Mouse (Mus musculus): ENCODE data around the gene Utp6.

DNA sequence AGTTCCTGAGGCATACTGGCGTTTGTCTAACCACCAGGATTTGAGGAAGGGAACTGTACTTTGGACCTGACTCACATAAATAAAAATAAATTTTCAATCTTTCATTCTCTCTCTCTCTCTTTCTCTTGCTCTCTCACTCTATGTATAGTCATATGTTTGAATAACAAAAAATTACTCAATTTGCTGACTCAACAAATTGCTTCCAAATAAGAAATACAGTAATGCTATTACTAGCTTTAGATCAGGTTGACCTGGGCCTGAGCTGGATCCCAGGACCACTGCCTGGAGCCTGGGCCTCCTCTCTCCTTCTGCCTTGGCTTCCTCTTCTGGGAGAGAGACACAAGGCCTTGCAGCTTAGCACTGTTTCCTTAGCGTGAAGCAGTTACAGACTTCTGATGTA is 71.4 kb downstream of the Utp6 start:
- no peak for TF ChIP-seq CTCF (IDR thresholded peaks at IDR 0.05; ENCODE audit: extremely low read depth, insufficient read length, insufficient replicate concordance, low read depth, low read length)
- TF ChIP-seq POLR2A (IDR thresholded peaks at IDR 0.05; ENCODE audit: low read depth, low read length) = no peak
